Mouse (Mus musculus) Patski (cell line): ENCODE measurements at regions not wholly inside any gene's neighbourhood (a gene's known extent, or its start where the extent isn't known, plus 50 kb on each side); places are given as distances from the start of the nearest gene placed in this dataset.
A peak's percentile ranks its signal among the peaks of the same experiment; 100 is the strongest.

ENCODE experiments used
- ATAC-seq: fragments of 100-300 bp; one replicate; pipeline ENCODE4 v1.8.0; 2021
- CTCF ChIA-PET: fragments of 350-600 bp; sonication (Branson Sonifier 250); formaldehyde crosslinking; loops from one replicate; lab custom pipeline; 2022; ENCODE audit warnings: inconsistent platforms; lab: Charles Lee
- POLR2A ChIA-PET: fragments of 350-600 bp; sonication (Branson Sonifier 250); formaldehyde crosslinking; loops from one replicate; lab custom pipeline; 2022; ENCODE audit warnings: antibody characterized with exemption, inconsistent platforms; lab: Charles Lee
- DNase-seq: peaks from one replicate; pipeline ENCODE4 v3.0.0-alpha.2; 2011; ENCODE audit warnings: low read depth, low spot score
- H3K27me3 ChIP-seq: fragments of 371-371 bp; one replicate; pipeline ENCODE4 v1.5.1; 2021
- CTCF ChIP-seq: fragments of 100-300 bp; IDR thresholded peaks from one replicate; pipeline ENCODE4 v1.5.1; 2021
- in situ Hi-C: fragments of 300-500 bp; cut with MboI; formaldehyde crosslinking; loops from 3 replicates; pipeline ENCODE4 v1.11.1; 2018; ENCODE audit warnings: low pct_unique_long_range_greater_than_20kb, mixed read lengths

- in situ Hi-C loops = loop anchor here (10.0 kb wide), 1 partner anchor 415 kb away; no protein-coding TSS in a partner anchor
- peak; percentile 80 for TF ChIP-seq CTCF
- no peaks in the 10 kb centered on the region for H3K27me3 ChIP-seq
- CTCF ChIA-PET = interaction anchor here (1.0 to 3.0 kb wide), 8 partner anchors 10 to 920 kb away, joined by 3 to 11 read pairs (median 4); no protein-coding TSS in a partner anchor
- ATAC-seq (no peak), DNase-seq (no peak)
- POLR2A ChIA-PET = interaction anchor here (0.6 kb wide), 1 partner anchor 846 kb away, joined by 3 read pairs; no protein-coding TSS in a partner anchor
Observed at GRCm38 (mm10) chr7:111969198-111969887, 54.0 kb upstream of the Usp47 start.

GRCm38 (mm10) chr7:111968261-111968660 lies 55.0 kb upstream of the Usp47 start:
- DNase-seq (no peak), ATAC-seq (no peak)
- in situ Hi-C loops = loop anchor here (10.0 kb wide), 1 partner anchor 413 kb away; no protein-coding TSS in a partner anchor
- TF ChIP-seq CTCF = no peak
- ChIA-PET CTCF (interaction anchor here (0.6 to 3.0 kb wide), 6 partner anchors 11 to 919 kb away, joined by 3 to 11 read pairs (median 4); no protein-coding TSS in a partner anchor), POLR2A (no interaction called here)
- no peaks in the 10 kb centered on the region for H3K27me3 ChIP-seq

GRCm38 (mm10) chr7:111966716-111967115 lies 56.6 kb upstream of the Usp47 start:
- TF ChIP-seq CTCF = no peak
- no peak for DNase-seq
- ChIA-PET POLR2A (no interaction called here), CTCF (no interaction called here)
- no peak for ATAC-seq
- H3K27me3 ChIP-seq = no peaks in the 10 kb centered on the region
- in situ Hi-C loops = loop anchor here (10.0 kb wide), 1 partner anchor 412 kb away; no protein-coding TSS in a partner anchor

GRCm38 (mm10) chr7:111963969-111964368 lies 59.3 kb upstream of the Usp47 start:
- no peak for ATAC-seq
- POLR2A ChIA-PET = no interaction called here

GRCm38 (mm10) chr7:111959977-111960376 lies 63.3 kb upstream of the Usp47 start:
- POLR2A ChIA-PET = interaction anchor here (0.7 kb wide), 1 partner anchor 82 kb away, joined by 7 read pairs; no protein-coding TSS in a partner anchor
- DNase-seq (no peak), ATAC-seq (no peak)
- no peaks in the 10 kb centered on the region for H3K27me3 ChIP-seq
- CTCF ChIA-PET = no interaction called here
- in situ Hi-C loops = loop anchor here (5.0 to 10.0 kb wide), 4 partner anchors 178 to 778 kb away; no protein-coding TSS in a partner anchor
- no peak for TF ChIP-seq CTCF

More at GRCm38 (mm10) chr7:111963969-111964368, 59.3 kb upstream of the Usp47 start:
- DNase-seq = no peak
- in situ Hi-C loops = loop anchor here (5.0 to 10.0 kb wide), 4 partner anchors 182 to 782 kb away; no protein-coding TSS in a partner anchor
- peak; percentile 30 for TF ChIP-seq CTCF
- no peaks in the 10 kb centered on the region for H3K27me3 ChIP-seq
- CTCF ChIA-PET = interaction anchor here (0.8 kb wide), 1 partner anchor 89 kb away, joined by 4 read pairs; no protein-coding TSS in a partner anchor

- ChIA-PET POLR2A (no interaction called here), CTCF (interaction anchor here (1.1 to 1.3 kb wide), 2 partner anchors 10 to 12 kb away, joined by 3 read pairs; no protein-coding TSS in a partner anchor)
- in situ Hi-C loops = no loop called here
- no peak for TF ChIP-seq CTCF
- ATAC-seq = no peak
- H3K27me3 ChIP-seq = no peaks in the 10 kb centered on the region
- no peak for DNase-seq
Observed at GRCm38 (mm10) chr7:111956671-111957070, 66.6 kb upstream of the Usp47 start.

GRCm38 (mm10) chr7:111939631-111940030 lies 83.7 kb upstream of the Usp47 start:
- DNase-seq = peak; percentile 31
- ChIA-PET CTCF (interaction anchor here (1.5 kb wide), 1 partner anchor 15 kb away, joined by 3 read pairs; no protein-coding TSS in a partner anchor), POLR2A (no interaction called here)
- in situ Hi-C loops = no loop called here
- ATAC-seq = no peak
- H3K27me3 ChIP-seq = no peaks in the 10 kb centered on the region
- no peak for TF ChIP-seq CTCF

GRCm38 (mm10) chr7:111937547-111937946 lies 85.8 kb upstream of the Usp47 start:
- no peaks in the 10 kb centered on the region for H3K27me3 ChIP-seq
- POLR2A ChIA-PET = no interaction called here
- ATAC-seq (no peak), DNase-seq (no peak)
- CTCF ChIA-PET = interaction anchor here (0.9 kb wide), 1 partner anchor 9 kb away, joined by 3 read pairs; no protein-coding TSS in a partner anchor
- TF ChIP-seq CTCF = no peak
- in situ Hi-C loops = no loop called here

- in situ Hi-C loops = no loop called here
- TF ChIP-seq CTCF = no peak
- DNase-seq (no peak), ATAC-seq (no peak)
- CTCF ChIA-PET = interaction anchor here (0.7 to 0.9 kb wide), 2 partner anchors 9 to 12 kb away, joined by 3 read pairs; no protein-coding TSS in a partner anchor
- POLR2A ChIA-PET = interaction anchor here (0.7 kb wide), 1 partner anchor 123 kb away, joined by 3 read pairs; no protein-coding TSS in a partner anchor
- H3K27me3 ChIP-seq = no peaks in the 10 kb centered on the region
Observed at GRCm38 (mm10) chr7:111937102-111937501, 86.2 kb upstream of the Usp47 start.

- no peaks in the 10 kb centered on the region for H3K27me3 ChIP-seq
- ATAC-seq (no peak), DNase-seq (no peak)
- POLR2A ChIA-PET = no interaction called here
- in situ Hi-C loops = no loop called here
- CTCF ChIA-PET = interaction anchor here (1.3 kb wide), 1 partner anchor 9 kb away, joined by 3 read pairs; no protein-coding TSS in a partner anchor
- no peak for TF ChIP-seq CTCF
Observed at GRCm38 (mm10) chr7:111932725-111933124, 90.6 kb upstream of the Usp47 start.
